Mouse (Mus musculus): Measurements from ENCODE around the gene Ppp1r15b.

- TF ChIP-seq CTCF (IDR thresholded peaks at IDR 0.05; ENCODE audit: borderline replicate concordance, insufficient read depth, low read depth, low read length) (no peak), POLR2A (IDR thresholded peaks at IDR 0.05; ENCODE audit: borderline replicate concordance, insufficient read depth, low read length) (no peak)
Measured at GRCm38 (mm10) chr1:133091483-133091882, 39.5 kb upstream of the Ppp1r15b start.

All from cerebellum, adult 2 months (tissue).